Mouse (Mus musculus): ENCODE results near the gene Vcan. TPM values are rescaled to one million over a fixed set of nuclear protein-coding genes. Genes with fewer than 3 reads are reported as not detected.

The Vcan gene
- polyA plus RNA-seq (2014; fragmentation: Illumina TruSeq; extraction: RNeasy Lipid Tissue Mini Kit (QIAGEN cat#74804); ENCODE audit: low read depth, low replicate concordance) = 2.9 TPM

GRCm38 (mm10) chr13:89741766-89742685, at the start of gene Vcan:
Gene Vcan, minus strand, starts transcription at chr13:89742509.

Other genes starting within 250 kb of the Vcan start
- 26.6 TPM for gene Hapln1, start 202.7 kb downstream of the Vcan start, polyA plus RNA-seq (2014; fragmentation: Illumina TruSeq; extraction: RNeasy Lipid Tissue Mini Kit (QIAGEN cat#74804); ENCODE audit: low read depth, low replicate concordance)